Mouse (Mus musculus) kidney, embryonic 16.5 days (tissue): ENCODE measurements around the gene Tbca. TPM values are rescaled to one million over a fixed set of nuclear protein-coding genes. Genes with fewer than 3 reads are reported as not detected.

Source experiments
- ATAC-seq: fragments of 200-750 bp; cut with Nextera tagmentation; 2 replicates; pipeline ENCODE4 v1.8.0; 2017; ENCODE audit warnings: moderate TSS enrichment; ENCODE audit not compliant: low FRiP score, low TSS enrichment
- H3K27ac ChIP-seq: fragments of 300-500 bp; sonication (generic); 2 replicates; pipeline ENCODE4 v1.5.1; 2014; ENCODE audit warnings: low read length
- H3K27me3 ChIP-seq: fragments of 300-500 bp; sonication (generic); 2 replicates; pipeline ENCODE4 v1.6.1; 2014; ENCODE audit warnings: low read length, control low read depth, mixed read lengths; ENCODE audit not compliant: insufficient read depth
- H3K36me3 ChIP-seq: fragments of 300-500 bp; sonication (generic); 2 replicates; pipeline ENCODE4 v1.6.1; 2014; ENCODE audit warnings: low read length, control low read depth, mixed read lengths; ENCODE audit not compliant: insufficient read depth
- H3K4me1 ChIP-seq: fragments of 300-500 bp; sonication (generic); 2 replicates; pipeline ENCODE4 v1.6.1; 2014; ENCODE audit warnings: low read length, control low read depth, mixed read lengths; ENCODE audit not compliant: insufficient read depth
- H3K4me2 ChIP-seq: fragments of 300-500 bp; sonication (generic); replicated peaks from 2 replicates; pipeline ENCODE4 v1.6.1; 2014; ENCODE audit warnings: low read depth, low read length
- H3K4me3 ChIP-seq: fragments of 300-500 bp; sonication (generic); 2 replicates; pipeline ENCODE4 v1.5.1; 2014; ENCODE audit warnings: mild to moderate bottlenecking, low read length
- H3K9ac ChIP-seq: fragments of 300-500 bp; sonication (generic); replicated peaks from 2 replicates; pipeline ENCODE4 v1.6.1; 2014; ENCODE audit warnings: low read length
- H3K9me3 ChIP-seq: fragments of 300-500 bp; sonication (generic); 2 replicates; pipeline ENCODE4 v1.6.1; 2016; ENCODE audit warnings: low read length, control low read depth
- WGBS: fragments of 180-500 bp; shearing (Covaris S2); extraction: QIAGEN DNeasy Blood & Tissue Kit; methylation state at CpG from one replicate; pipeline ENCODE4 v1.1.7; 2014; 5-methylcytosine and 5-hydroxymethylcytosine counted together
- polyA plus RNA-seq: library from polyadenylated mRNA; unstranded; fragments of >200 nt; fragmentation: Nextera tagmentation; extraction: Ambion mirVana; gene quantifications from 2 replicates; pipeline ENCODE4 v1.2.1, GENCODE M21; 2015

Tbca gene
- polyA plus RNA-seq, 1 experiment from 2014 or later: 206 TPM

DNA sequence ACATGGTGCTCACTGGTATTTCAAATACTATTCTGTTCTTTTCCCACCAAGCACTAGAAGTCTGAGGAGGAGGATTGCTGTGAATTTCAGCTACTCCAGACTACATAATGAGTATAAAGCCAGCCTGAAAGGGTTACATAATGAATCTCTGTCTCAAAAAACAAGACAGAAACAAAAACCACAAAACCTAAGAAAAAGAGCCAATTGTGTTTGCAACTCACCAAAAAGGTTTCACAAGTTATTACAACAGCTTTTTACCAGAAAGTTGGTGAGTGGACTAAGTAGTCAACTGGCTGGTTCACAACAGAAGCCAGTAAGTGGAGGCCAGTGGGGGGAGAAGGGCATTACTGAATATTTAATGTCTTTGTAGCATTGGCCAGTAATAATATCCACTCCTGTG is 19.9 kb downstream of the Tbca start:
- Histone ChIP-seq H3K4me1 (peaks cover 18% of the 10 kb centered on the region), H3K36me3 (no peaks in the 10 kb centered on the region), H3K4me2 (no peak overlapping the region), H3K27me3 (no peaks in the 10 kb centered on the region), H3K27ac (no peak overlapping the region), H3K4me3 (no peak overlapping the region), H3K9ac (no peak overlapping the region), H3K9me3 (no peaks in the 10 kb centered on the region)
- ATAC-seq: no peak

DNA sequence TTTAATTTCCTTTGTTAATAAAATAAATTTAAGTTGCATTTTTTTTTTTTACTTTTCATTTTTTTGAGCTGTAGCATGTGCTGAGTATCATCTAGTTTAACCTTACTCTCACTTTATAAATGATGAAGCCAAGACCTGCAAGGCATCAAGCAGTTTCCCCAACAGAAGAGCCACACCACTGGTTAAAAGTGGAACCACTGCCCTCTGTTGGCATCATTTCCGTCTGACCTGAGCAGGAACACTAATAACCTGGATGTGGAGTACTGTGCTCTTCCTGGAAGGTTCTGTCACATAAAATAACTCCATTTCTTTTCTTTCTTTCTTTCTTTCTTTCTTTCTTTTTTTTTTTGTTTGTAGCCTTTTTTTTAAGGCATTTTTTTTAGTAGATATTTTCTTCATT is 21.0 kb downstream of the Tbca start:
- Histone ChIP-seq H3K9ac (no peak overlapping the region), H3K4me2 (no peak overlapping the region), H3K27me3 (no peaks in the 10 kb centered on the region), H3K27ac (no peak overlapping the region), H3K36me3 (no peaks in the 10 kb centered on the region), H3K9me3 (no peaks in the 10 kb centered on the region), H3K4me3 (no peak overlapping the region), H3K4me1 (peaks cover 21% of the 10 kb centered on the region)
- ATAC-seq: no peak
- WGBS: 70% methylated on average over 1 of the region's 1 CpGs

DNA sequence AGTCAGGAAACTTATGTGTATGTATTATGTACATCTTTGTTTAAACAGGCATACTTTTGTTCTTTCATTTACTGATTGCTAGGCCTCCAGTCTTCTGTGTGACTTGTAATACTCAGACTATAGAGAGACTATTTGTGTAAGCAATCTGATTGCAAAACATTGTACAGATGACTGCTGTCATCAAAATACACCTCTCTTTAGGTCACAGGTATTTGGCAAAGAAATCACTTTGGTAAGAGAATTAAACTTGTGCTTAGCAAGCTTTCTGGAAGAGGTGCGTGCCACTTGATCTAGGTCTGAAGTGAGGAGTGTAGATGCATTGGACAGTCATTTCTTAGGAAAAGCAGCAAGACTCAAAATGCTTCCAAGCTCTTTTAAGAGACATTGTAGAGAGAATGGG is 22.7 kb downstream of the Tbca start:
- Histone ChIP-seq H3K36me3 (no peaks in the 10 kb centered on the region), H3K4me3 (no peak overlapping the region), H3K27me3 (no peaks in the 10 kb centered on the region), H3K9ac (no peak overlapping the region), H3K27ac (no peak overlapping the region), H3K4me1 (peaks cover 21% of the 10 kb centered on the region), H3K9me3 (no peaks in the 10 kb centered on the region), H3K4me2 (no peak overlapping the region)
- ATAC-seq: no peak
- WGBS: 95% methylated on average over 1 of the region's 1 CpGs

- no peak for ATAC-seq
- Histone ChIP-seq H3K4me1 (peaks cover 23% of the 10 kb centered on the region), H3K27ac (no peak overlapping the region), H3K36me3 (no peaks in the 10 kb centered on the region), H3K9ac (no peak overlapping the region), H3K9me3 (no peaks in the 10 kb centered on the region), H3K4me2 (no peak overlapping the region), H3K27me3 (no peaks in the 10 kb centered on the region), H3K4me3 (no peak overlapping the region)
- WGBS: 48% methylated on average over 3 of the region's 3 CpGs
These were observed 25.1 kb downstream of the Tbca start for GRCm38 (mm10) chr13:94813770-94814169.

GRCm38 (mm10) chr13:94820516-94820915 is 31.8 kb downstream of the Tbca start:
- no peaks in the 10 kb centered on the region for H3K27me3 ChIP-seq
- WGBS: 51% methylated on average over 3 of the region's 3 CpGs

DNA sequence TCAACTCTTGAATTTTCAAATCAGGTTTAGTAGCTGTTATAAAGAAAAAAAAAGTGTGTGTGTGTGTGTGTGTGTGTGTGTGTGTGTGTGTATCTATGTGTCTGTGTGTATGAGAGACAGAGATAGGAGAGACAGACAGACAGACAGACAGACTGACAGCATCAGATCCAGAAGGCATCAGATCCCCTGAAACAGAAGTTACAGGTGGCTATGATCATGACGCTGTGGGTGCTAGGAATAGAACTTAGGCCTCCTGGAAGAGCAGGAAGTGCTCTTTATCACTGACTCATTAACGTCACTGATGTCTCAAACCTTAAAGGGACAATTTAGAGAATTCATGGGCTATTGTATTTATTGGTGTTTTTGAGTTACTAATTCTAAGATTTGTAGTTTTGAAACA is 32.2 kb downstream of the Tbca start:
- Histone ChIP-seq H3K27me3 (no peaks in the 10 kb centered on the region), H3K9me3 (no peaks in the 10 kb centered on the region), H3K27ac (no peak overlapping the region), H3K4me1 (peaks cover 14% of the 10 kb centered on the region), H3K9ac (no peak overlapping the region), H3K4me3 (no peak overlapping the region), H3K36me3 (0 out of 2 replicates have a peak, but pooled peaks cover 6% of the 10 kb centered on the region), H3K4me2 (no peak overlapping the region)
- WGBS: 60% methylated on average over 2 of the region's 2 CpGs
- no peak for ATAC-seq

More at GRCm38 (mm10) chr13:94820516-94820915, 31.8 kb downstream of the Tbca start:
- Histone ChIP-seq H3K9me3 (no peaks in the 10 kb centered on the region), H3K9ac (no peak overlapping the region), H3K27ac (0 out of 2 replicates have a peak overlapping the region, but pooled peaks have one; percentile 37), H3K4me3 (no peak overlapping the region), H3K4me1 (peaks cover 18% of the 10 kb centered on the region), H3K36me3 (0 out of 2 replicates have a peak, but pooled peaks cover 5% of the 10 kb centered on the region), H3K4me2 (no peak overlapping the region)
- peak; percentile 81 for ATAC-seq

DNA sequence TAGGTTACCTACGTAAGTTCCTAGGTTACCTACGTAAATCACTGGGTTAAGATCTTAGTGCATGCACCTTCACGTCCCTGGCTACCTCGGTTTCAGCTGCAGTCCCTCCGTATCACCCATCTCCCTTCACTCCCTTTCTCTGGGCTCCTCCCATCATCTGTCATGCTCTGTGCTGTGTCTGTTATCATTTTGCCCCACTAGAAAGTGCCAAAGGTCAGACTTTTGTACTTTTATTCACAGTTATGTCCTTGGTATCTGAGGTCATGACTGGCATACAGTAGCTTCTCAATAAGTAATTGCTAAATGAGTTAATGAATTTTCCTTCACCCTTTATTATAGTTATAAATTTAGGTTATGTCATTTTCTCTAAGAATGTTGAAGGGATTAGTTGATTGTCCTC is 37.7 kb downstream of the Tbca start:
- H3K4me3 ChIP-seq: no peak overlapping the region
- no peak overlapping the region for H3K27ac ChIP-seq
- H3K27me3 ChIP-seq: no peaks in the 10 kb centered on the region
- WGBS: 75% methylated on average over 5 of the region's 5 CpGs
- ATAC-seq: no peak
- no peak overlapping the region for H3K4me2 ChIP-seq
- H3K9me3 ChIP-seq: no peaks in the 10 kb centered on the region
- H3K9ac ChIP-seq: no peak overlapping the region
- 0 out of 2 replicates have a peak, but pooled peaks cover 6% of the 10 kb centered on the region for H3K36me3 ChIP-seq
- 0 out of 2 replicates have a peak, but pooled peaks cover 14% of the 10 kb centered on the region for H3K4me1 ChIP-seq

- WGBS: 42% methylated on average over 2 of the region's 2 CpGs
- ATAC-seq: no peak
- H3K4me2 ChIP-seq: no peak overlapping the region
These were observed 38.3 kb downstream of the Tbca start for GRCm38 (mm10) chr13:94826986-94827385.

DNA sequence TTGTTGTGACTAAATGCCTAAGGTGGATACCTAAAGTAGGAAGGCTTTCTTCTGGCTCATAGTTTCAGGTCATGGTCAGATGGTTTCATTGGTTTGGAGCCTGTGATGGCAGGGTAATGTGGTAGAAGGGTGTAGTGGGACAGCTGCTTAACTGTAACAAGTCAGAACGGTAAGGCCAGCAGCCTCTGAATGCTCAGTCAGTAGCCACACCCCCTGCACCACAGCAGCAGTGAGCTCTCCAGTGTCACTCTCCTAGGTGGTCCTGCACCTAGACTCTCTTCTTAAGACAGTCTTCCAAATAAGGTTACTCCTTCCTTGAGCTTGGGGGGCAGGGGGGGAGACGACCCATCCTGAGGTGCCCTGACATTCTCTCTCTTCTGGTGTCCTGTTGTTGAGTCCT is 39.1 kb downstream of the Tbca start:
- 0 out of 2 replicates have a peak, but pooled peaks cover 12% of the 10 kb centered on the region for H3K36me3 ChIP-seq
- H3K27ac ChIP-seq: no peak overlapping the region
- no peaks in the 10 kb centered on the region for H3K27me3 ChIP-seq
- H3K9me3 ChIP-seq: no peaks in the 10 kb centered on the region
- peak; percentile 54; the same call in 1 of the 2 replicates for ATAC-seq
- WGBS: 55% methylated on average over 2 of the region's 2 CpGs
- no peak overlapping the region for H3K4me3 ChIP-seq
- 0 out of 2 replicates have a peak, but pooled peaks cover 14% of the 10 kb centered on the region for H3K4me1 ChIP-seq
- no peak overlapping the region for H3K9ac ChIP-seq
- no peak overlapping the region for H3K4me2 ChIP-seq

More at GRCm38 (mm10) chr13:94826986-94827385, 38.3 kb downstream of the Tbca start:
- Histone ChIP-seq H3K4me1 (0 out of 2 replicates have a peak, but pooled peaks cover 14% of the 10 kb centered on the region), H3K9ac (no peak overlapping the region), H3K4me3 (no peak overlapping the region), H3K27ac (no peak overlapping the region), H3K27me3 (no peaks in the 10 kb centered on the region), H3K36me3 (0 out of 2 replicates have a peak, but pooled peaks cover 6% of the 10 kb centered on the region), H3K9me3 (no peaks in the 10 kb centered on the region)

DNA sequence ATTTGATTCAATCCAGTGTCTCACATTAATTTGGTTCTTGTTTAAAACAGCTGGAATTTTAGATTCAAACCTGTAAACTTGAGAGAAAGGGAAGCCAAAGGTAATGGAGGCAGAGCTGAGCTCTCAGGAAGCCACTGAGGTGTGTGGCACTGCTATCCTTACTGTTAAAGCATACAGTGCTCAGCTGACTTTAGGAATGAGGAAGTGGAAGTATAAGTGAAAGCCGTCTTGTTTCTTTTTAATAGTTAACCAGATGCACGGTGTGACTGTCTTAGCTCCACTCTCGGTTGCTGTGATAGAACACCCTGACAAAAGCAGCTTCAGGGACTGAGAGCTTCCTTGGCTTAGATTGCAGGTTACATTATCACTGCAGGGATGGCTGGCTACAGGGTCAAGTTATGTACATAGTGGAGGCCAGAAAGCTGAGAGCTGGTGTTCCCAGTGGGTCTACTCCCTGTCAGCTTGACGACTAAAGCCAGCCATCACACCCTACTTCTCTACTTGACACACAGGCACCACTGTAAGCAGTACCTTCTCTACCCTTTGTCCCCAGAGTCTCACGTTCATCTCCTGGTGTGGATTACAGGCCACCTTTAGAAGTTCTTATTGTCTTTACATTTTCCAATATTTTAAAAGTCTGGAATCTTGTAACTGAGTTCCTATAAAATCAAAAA is 49.5 kb downstream of the Tbca start:
- Histone ChIP-seq H3K9me3 (no peaks in the 10 kb centered on the region), H3K4me2 (no peak overlapping the region), H3K4me1 (peaks cover 6% of the 10 kb centered on the region; the same call in 1 of the 2 replicates), H3K4me3 (no peak overlapping the region), H3K27ac (no peak overlapping the region), H3K27me3 (no peaks in the 10 kb centered on the region), H3K9ac (no peak overlapping the region), H3K36me3 (peaks cover 20% of the 10 kb centered on the region)
- ATAC-seq: peak; percentile 75; the same call in 1 of the 2 replicates
- WGBS: 34% methylated on average over 5 of the region's 5 CpGs
